Mouse (Mus musculus) E14TG2a.4 (cell line): ENCODE measurements around the gene Shld1.

Source experiments
- CTCF ChIP-seq: conservative IDR thresholded peaks from 2 replicates; pipeline ENCODE4 v1.5.1; 2014; ENCODE audit warnings: low read length
- NANOG ChIP-seq: IDR thresholded peaks from 2 replicates; pipeline ENCODE4 v1.6.1; 2014; ENCODE audit warnings: borderline replicate concordance, low read length, mixed read lengths

- TF ChIP-seq CTCF (no peak), NANOG (no peak)
Observed at GRCm38 (mm10) chr2:132753137-132753536, 66.4 kb downstream of the Shld1 start.
